Mouse (Mus musculus) CD4-positive naive resting alpha-beta T cell, adult 76 days (primary cell): ENCODE measurements around the gene Tagln2. TPM values are rescaled to one million over a fixed set of nuclear protein-coding genes. Genes with fewer than 3 reads are reported as not detected.

Experiments used
- total RNA-seq: library from RNA; stranded (reverse); gene quantifications from one replicate; pipeline ENCODE4 v1.2.4, GENCODE M21; 2023

Gene Tagln2
- 182 TPM for total RNA-seq

GRCm38 (mm10) chr1:172499765-172500441, at the start of gene Tagln2:
TSS of gene Tagln2 (plus strand) at chr1:172500047.

GRCm38 (mm10) chr1:172475054-172475741, 24.6 kb upstream of the Tagln2 start, which contains the start of gene Slamf9:
TSS of gene Slamf9 (plus strand) at chr1:172475358.

DNA sequence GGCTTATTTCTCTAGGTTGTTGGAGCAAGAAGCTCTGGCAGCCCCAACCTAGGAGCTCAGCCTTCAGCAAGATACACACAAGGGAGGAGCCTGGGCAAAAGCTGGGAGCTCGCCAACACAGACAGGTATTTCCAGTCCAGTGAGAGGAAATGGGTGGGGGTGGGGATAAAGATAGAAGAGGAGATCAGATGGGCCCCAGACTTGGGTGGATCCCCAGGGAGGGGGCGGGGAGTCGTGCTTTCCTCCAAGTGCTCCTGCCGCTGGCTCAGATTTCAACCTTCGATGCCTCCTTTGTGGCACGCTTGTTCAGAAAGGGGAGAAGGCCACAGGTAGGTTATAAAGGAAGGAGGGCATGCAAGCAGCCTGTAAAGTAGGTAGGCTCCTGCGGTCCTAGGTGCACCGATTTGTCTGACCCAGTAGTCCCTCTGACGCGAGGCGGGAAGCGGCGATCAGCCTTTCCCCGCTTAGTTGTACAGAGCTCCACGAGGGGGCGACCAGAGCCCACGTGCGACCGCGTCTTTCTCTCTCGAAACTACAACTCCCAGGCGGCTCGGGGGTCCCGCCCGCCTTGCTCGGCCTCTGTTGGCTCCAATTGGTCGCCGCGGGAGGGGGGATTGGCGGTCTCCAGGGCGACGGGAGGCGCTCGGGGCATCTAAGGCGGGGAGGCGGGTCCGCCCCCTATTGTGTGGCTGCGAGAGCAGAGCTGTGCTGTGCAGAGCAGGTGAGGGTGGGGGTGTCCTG, 18.1 kb upstream of the Tagln2 start, which contains the start of gene Igsf9:
TSS of gene Igsf9 (plus strand) at position 249 of the 741 bp plus-strand sequence.

DNA sequence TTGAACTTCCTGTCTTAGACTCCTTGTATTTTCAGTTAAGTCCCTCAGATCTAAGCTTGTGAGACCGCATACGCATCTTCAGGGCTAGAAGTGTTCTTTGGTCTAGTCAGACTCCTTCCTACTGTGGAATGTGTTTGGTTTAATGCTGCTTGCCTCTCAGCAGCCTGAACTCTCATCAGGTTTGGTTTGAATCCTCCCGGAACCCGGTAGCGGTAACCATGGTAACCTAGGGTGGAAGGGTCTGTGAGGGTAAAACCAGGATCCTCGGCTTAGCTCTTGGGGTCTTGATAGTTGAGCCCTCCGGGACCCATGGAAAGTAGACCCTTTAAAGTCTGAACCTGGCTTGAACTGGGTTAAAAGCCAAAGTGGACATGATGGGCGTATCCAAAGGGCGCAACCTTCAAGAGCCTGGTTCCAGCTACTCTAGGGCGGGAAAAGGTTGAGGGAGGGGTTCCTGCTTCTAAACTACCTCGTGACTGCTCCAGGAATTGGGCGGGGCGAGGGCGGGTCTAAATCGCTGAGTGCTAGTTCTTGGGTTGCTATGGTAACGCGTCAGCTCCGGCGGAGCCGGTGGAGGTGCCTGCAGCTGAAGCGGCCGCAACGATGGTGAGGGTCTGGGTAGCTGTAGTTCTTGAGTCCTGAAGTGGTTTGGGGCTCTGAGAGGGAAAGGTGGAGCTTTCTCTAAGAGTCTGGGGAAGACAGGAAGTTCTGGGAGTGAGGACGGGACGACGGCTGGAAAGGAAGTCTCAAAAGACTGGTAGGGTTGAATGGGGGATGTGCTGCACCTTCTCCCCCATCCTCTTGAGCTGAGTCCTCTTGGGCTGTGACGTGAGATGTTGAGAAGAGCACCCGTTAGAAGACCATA, 21.0 kb downstream of the Tagln2 start, which contains the start of gene Cfap45:
TSS of gene Cfap45 (plus strand) at position 226 of the 865 bp plus-strand sequence.

GRCm38 (mm10) chr1:172555638-172556037, 55.8 kb downstream of the Tagln2 start, which contains the start of gene Vsig8:
TSS of gene Vsig8 (plus strand) at chr1:172555938.

Other genes starting within 250 kb of the Tagln2 start
- gene Atp1a4, start 241.6 kb upstream of the Tagln2 start, total RNA-seq: not detected
- 18.8 TPM for gene Igsf8, start 238.4 kb upstream of the Tagln2 start, total RNA-seq
- not detected for gene Atp1a2, start 202.0 kb upstream of the Tagln2 start, total RNA-seq
- gene Kcnj9, start 170.7 kb upstream of the Tagln2 start, total RNA-seq: 0.26 TPM
- 1.5 TPM for gene Kcnj10, start 158.8 kb upstream of the Tagln2 start, total RNA-seq
- gene Pigm, start 123.5 kb upstream of the Tagln2 start, total RNA-seq: 29.3 TPM
- 0.59 TPM for gene Slamf9, start 24.7 kb upstream of the Tagln2 start, total RNA-seq
- 1.3 TPM for gene Igsf9, start 18.3 kb upstream of the Tagln2 start, total RNA-seq
- 0.47 TPM for gene Cfap45, start 20.8 kb downstream of the Tagln2 start, total RNA-seq
- not detected for gene Vsig8, start 55.9 kb downstream of the Tagln2 start, total RNA-seq
- 0.56 TPM for gene Slamf8, start 90.5 kb downstream of the Tagln2 start, total RNA-seq
- not detected for gene Fcrl6, start 102.5 kb downstream of the Tagln2 start, total RNA-seq
- gene Dusp23, start 132.9 kb downstream of the Tagln2 start, total RNA-seq: 0.94 TPM
- not detected for gene Crp, start 198.0 kb downstream of the Tagln2 start, total RNA-seq